Mouse (Mus musculus) splenic B cell, adult 2 months (primary cell): ENCODE measurements around the gene Eme1.

ENCODE experiments used
- DNase-seq: peaks from one replicate; pipeline ENCODE4 v3.0.0-alpha.2; 2011; ENCODE audit warnings: low read depth, low spot score
- H3K27me3 ChIP-seq: 2 replicates; pipeline ENCODE4 v1.6.1; 2012; ENCODE audit warnings: mild to moderate bottlenecking, low read length, moderate library complexity, mixed read lengths; ENCODE audit not compliant: control insufficient read depth, poor library complexity, insufficient read depth, severe bottlenecking
- H3K36me3 ChIP-seq: 2 replicates; pipeline ENCODE4 v1.6.1; 2012; ENCODE audit warnings: mild to moderate bottlenecking, low read length, moderate library complexity, mixed read lengths; ENCODE audit not compliant: control insufficient read depth, poor library complexity, insufficient read depth, severe bottlenecking

Eme1 gene

DNA sequence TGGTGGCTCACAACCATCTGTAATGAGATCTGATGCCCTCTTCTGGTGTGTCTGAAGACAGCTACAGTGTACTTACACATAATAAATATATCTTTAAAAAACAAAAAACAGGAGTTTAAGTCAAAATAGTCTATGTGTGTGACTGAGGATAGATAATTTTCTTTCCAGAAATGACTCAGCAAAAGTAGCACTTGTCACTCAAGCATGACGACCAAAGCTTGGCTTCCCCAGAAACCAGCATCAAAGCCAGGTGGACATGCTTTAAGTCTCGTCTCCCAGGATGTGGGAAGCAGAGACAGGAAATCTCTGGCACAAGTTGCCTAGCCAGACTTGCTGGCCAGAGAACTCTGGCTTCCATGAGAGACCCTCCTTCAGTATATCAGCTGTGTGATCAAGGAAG, 31.6 kb downstream of the Eme1 start:
- DNase-seq: no peak
- H3K27me3 ChIP-seq: no peaks in the 10 kb centered on the region
- no peaks in the 10 kb centered on the region for H3K36me3 ChIP-seq

DNA sequence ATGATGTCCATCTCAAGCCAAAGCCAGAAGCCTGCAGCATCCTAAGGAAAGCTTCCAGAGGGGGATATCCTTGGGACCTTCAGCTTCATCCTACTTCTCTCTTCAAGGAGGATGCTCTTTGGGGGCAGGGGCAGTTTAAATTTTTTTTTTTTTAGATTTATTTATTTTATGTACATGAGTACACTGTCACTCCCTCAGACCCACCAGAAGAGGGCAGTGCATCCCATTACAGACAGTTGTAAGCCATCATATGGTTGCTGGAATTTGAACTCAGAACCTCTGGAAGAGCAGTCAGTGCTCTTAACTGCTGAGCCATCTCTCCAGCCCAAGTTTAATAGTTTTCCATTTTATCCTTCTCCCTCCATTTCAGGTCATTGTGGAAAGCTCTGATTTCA, 32.3 kb downstream of the Eme1 start:
- Histone ChIP-seq H3K36me3 (no peaks in the 10 kb centered on the region), H3K27me3 (no peaks in the 10 kb centered on the region)
- DNase-seq: peak; percentile 42

GRCm38 (mm10) chr11:94620766-94621457, 32.9 kb downstream of the Eme1 start:
- DNase-seq: no peak
- no peaks in the 10 kb centered on the region for H3K27me3 ChIP-seq
- no peaks in the 10 kb centered on the region for H3K36me3 ChIP-seq

- Histone ChIP-seq H3K36me3 (no peaks in the 10 kb centered on the region), H3K27me3 (no peaks in the 10 kb centered on the region)
- DNase-seq: no peak
These were observed 36.1 kb downstream of the Eme1 start for GRCm38 (mm10) chr11:94617646-94618045.

DNA sequence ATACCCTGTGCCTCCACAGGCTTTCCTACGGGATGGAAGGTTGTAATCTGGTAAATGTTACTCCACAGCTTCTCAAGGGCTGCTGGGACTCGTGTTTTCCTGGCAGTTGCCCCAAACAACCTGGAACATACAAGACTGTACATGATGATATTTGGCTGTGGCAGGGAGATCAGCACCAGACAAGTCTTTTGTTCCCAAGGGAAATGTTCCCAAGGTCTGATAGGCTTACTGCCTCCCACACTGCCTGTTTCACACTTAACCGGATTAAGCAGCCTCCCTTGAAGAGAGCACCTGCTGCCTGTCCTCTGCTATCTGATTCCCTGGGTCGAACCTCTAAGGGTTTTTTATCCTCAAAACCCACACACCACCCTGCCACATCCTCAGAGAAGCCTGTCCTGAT, 38.3 kb downstream of the Eme1 start:
- Histone ChIP-seq H3K36me3 (no peaks in the 10 kb centered on the region), H3K27me3 (no peaks in the 10 kb centered on the region)
- DNase-seq: no peak

DNA sequence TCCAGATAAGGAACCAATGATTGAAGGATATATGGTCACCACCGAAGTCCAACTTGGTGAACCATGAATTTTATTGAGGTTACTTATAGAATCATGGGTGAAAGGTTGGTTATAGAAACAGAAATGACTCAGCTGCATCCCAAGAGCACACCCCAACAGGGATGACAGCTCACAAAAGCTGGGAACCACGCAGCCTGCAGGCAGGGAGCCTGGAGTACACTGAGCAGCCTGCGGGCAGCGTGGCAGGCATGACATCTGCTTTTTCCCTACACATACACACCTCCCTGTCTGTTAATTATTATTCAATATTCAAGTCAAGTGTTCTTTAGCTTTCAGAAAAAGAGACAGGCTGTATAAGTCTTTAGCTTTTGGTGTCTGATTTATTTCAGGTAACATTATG, 39.2 kb downstream of the Eme1 start:
- no peaks in the 10 kb centered on the region for H3K27me3 ChIP-seq
- DNase-seq: no peak
- H3K36me3 ChIP-seq: no peaks in the 10 kb centered on the region

- no peaks in the 10 kb centered on the region for H3K36me3 ChIP-seq
- H3K27me3 ChIP-seq: no peaks in the 10 kb centered on the region; the same call in 1 of the 2 replicates
- peak; percentile 55 for DNase-seq
These were observed 42.7 kb downstream of the Eme1 start for GRCm38 (mm10) chr11:94610744-94611740.

DNA sequence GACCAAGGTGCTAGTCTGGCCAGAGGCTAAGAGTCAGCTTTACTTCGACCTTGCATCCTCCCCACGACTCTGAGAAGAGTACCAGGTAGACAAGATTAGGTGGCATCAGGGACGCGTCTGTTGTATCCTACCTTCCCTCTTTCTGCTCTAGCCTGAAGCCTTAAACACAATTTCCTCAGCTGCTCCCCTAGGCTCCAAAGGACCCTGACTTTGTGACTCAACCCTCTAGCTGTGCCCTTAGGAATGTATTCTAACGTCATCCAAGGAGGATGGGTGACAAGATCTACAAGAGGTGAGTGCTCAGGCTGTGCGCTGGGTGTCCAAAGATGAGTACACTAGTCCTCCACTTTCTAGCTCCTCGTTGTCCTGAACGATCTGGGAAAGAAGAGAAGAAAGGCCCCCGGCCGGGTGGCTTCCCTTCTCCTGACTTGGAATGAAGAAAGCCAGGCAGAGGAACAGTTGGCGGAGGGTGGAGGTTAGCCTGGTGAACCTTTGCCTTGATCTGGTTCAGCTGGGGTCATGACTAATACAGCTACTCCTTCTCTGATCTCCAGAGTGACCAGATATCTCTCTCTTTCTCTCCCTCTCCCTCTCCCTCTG, 51.3 kb downstream of the Eme1 start:
- DNase-seq: no peak
- Histone ChIP-seq H3K27me3 (no peaks in the 10 kb centered on the region; the same call in 1 of the 2 replicates), H3K36me3 (no peaks in the 10 kb centered on the region)

- H3K27me3 ChIP-seq: no peaks in the 10 kb centered on the region; the same call in 1 of the 2 replicates
These were observed 52.2 kb downstream of the Eme1 start, which contains the start of gene Acsf2 for GRCm38 (mm10) chr11:94601321-94602281. Gene Acsf2, minus strand, starts transcription at chr11:94601871.

DNA sequence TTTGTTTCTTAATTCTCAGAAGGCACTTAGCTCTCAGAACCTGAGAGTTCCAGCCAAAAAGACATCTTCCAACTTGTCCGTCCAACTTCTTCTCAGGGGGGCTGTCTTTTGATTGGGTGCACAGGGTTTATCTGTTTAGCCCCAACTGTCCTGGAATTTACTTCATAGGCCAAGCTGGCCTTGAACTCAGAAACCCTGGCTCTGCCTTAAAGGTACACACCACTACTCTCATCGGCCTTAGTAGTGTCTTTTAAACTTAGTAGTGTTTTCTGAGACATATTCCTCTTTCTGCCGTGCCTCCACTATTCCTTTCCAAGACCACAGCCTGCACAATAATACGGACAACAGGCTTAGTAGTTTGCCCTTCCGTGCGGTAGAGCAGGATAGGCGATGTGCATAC, 53.3 kb downstream of the Eme1 start:
- H3K36me3 ChIP-seq: no peaks in the 10 kb centered on the region
- no peaks in the 10 kb centered on the region for H3K27me3 ChIP-seq
- no peak for DNase-seq

More at GRCm38 (mm10) chr11:94601321-94602281, 52.2 kb downstream of the Eme1 start, which contains the start of gene Acsf2:
- DNase-seq: peak; percentile 77
- H3K36me3 ChIP-seq: no peaks in the 10 kb centered on the region

- H3K36me3 ChIP-seq: no peaks in the 10 kb centered on the region
- DNase-seq: no peak
- no peaks in the 10 kb centered on the region for H3K27me3 ChIP-seq
These were observed 55.2 kb downstream of the Eme1 start for GRCm38 (mm10) chr11:94598437-94599120.

- H3K27me3 ChIP-seq: no peaks in the 10 kb centered on the region
- no peaks in the 10 kb centered on the region for H3K36me3 ChIP-seq
- no peak for DNase-seq
These were observed 56.4 kb downstream of the Eme1 start for GRCm38 (mm10) chr11:94597319-94597718.

GRCm38 (mm10) chr11:94596311-94596852, 57.4 kb downstream of the Eme1 start:
- Histone ChIP-seq H3K27me3 (no peaks in the 10 kb centered on the region), H3K36me3 (no peaks in the 10 kb centered on the region)
- peak; percentile 82 for DNase-seq
